Mouse (Mus musculus): Measurements from ENCODE around the gene Nme4. TPM values are rescaled to one million over a fixed set of nuclear protein-coding genes. Genes with fewer than 3 reads are reported as not detected.
"Not testable (repeated sequence)": the region's sequence is repeated elsewhere in the genome, so short reads cannot be mapped to it uniquely, and the experiment has no call there.

The Nme4 gene
- polyA plus RNA-seq, 1 experiment from 2014 or later, result 87.1 TPM

- Histone ChIP-seq H3K36me3 (no peaks in the 10 kb centered on the region), H3K27ac (replicated peaks) (no peak within 1 kb of the TSS), H3K4me3 (replicated peaks) (peak within 1 kb of the TSS; percentile 58), H3K9ac (peak within 1 kb of the TSS; percentile 42; the same call in 1 of the 2 replicates), H3K9me3 (replicated peaks) (no peaks in the 10 kb centered on the region), H3K4me1 (peaks cover 12% of the 10 kb centered on the region), H3K27me3 (peaks cover 83% of the 10 kb centered on the region), H3K4me2 (replicated peaks) (peak within 1 kb of the TSS; percentile 96)
- under 1% methylated on average over 71 of the region's 75 CpGs for WGBS
- peak; percentile 52 for ATAC-seq (ENCODE audit: insufficient number of reproducible peaks, low FRiP score, low TSS enrichment, low read depth)
These were observed 18.0 kb upstream of the Nme4 start, which contains the start of gene Tmem8 for GRCm38 (mm10) chr17:26113181-26113948. Gene Tmem8 (plus strand): TSS chr17:26113299.

- H3K27ac ChIP-seq (replicated peaks), result no peak overlapping the region
- H3K4me1 ChIP-seq, result peaks cover 12% of the 10 kb centered on the region
- no peak overlapping the region for H3K9ac ChIP-seq
- 14% methylated on average over 14 of the region's 14 CpGs for WGBS
- peaks cover 77% of the 10 kb centered on the region for H3K27me3 ChIP-seq
- H3K4me2 ChIP-seq (replicated peaks), result peak overlapping the region; percentile 96
- no peak for ATAC-seq (ENCODE audit: insufficient number of reproducible peaks, low FRiP score, low TSS enrichment, low read depth)
- H3K4me3 ChIP-seq (replicated peaks), result peak overlapping the region; percentile 58
- no peaks in the 10 kb centered on the region for H3K36me3 ChIP-seq
- no peaks in the 10 kb centered on the region for H3K9me3 ChIP-seq (replicated peaks)
These were observed 17.3 kb upstream of the Nme4 start for GRCm38 (mm10) chr17:26112751-26113150.

GRCm38 (mm10) chr17:26111722-26112121, 16.3 kb upstream of the Nme4 start:
- Histone ChIP-seq H3K4me1 (peaks cover 12% of the 10 kb centered on the region), H3K9ac (no peak overlapping the region), H3K9me3 (replicated peaks) (no peaks in the 10 kb centered on the region), H3K27me3 (peaks cover 67% of the 10 kb centered on the region), H3K4me3 (replicated peaks) (no peak overlapping the region), H3K36me3 (no peaks in the 10 kb centered on the region), H3K27ac (replicated peaks) (no peak overlapping the region), H3K4me2 (replicated peaks) (no peak overlapping the region)
- 21% methylated on average over 4 of the region's 4 CpGs for WGBS
- no peak for ATAC-seq (ENCODE audit: insufficient number of reproducible peaks, low FRiP score, low TSS enrichment, low read depth)

GRCm38 (mm10) chr17:26111024-26111423, 15.6 kb upstream of the Nme4 start:
- ATAC-seq (ENCODE audit: insufficient number of reproducible peaks, low FRiP score, low TSS enrichment, low read depth), result no peak
- H3K9ac ChIP-seq, result no peak overlapping the region
- WGBS, result 3% methylated on average over 4 of the region's 4 CpGs

GRCm38 (mm10) chr17:26110156-26110555, 14.8 kb upstream of the Nme4 start:
- H3K4me1 ChIP-seq, result peaks cover 12% of the 10 kb centered on the region
- no peak overlapping the region for H3K27ac ChIP-seq (replicated peaks)
- 25% methylated on average over 4 of the region's 4 CpGs for WGBS
- H3K36me3 ChIP-seq, result no peaks in the 10 kb centered on the region
- H3K4me2 ChIP-seq (replicated peaks), result no peak overlapping the region
- ATAC-seq (ENCODE audit: insufficient number of reproducible peaks, low FRiP score, low TSS enrichment, low read depth), result no peak
- H3K27me3 ChIP-seq, result peaks cover 52% of the 10 kb centered on the region
- no peak overlapping the region for H3K4me3 ChIP-seq (replicated peaks)
- no peaks in the 10 kb centered on the region for H3K9me3 ChIP-seq (replicated peaks)
- H3K9ac ChIP-seq, result no peak overlapping the region

More at GRCm38 (mm10) chr17:26111024-26111423, 15.6 kb upstream of the Nme4 start:
- Histone ChIP-seq H3K4me1 (peaks cover 12% of the 10 kb centered on the region), H3K4me3 (replicated peaks) (no peak overlapping the region), H3K27me3 (peaks cover 61% of the 10 kb centered on the region), H3K36me3 (no peaks in the 10 kb centered on the region), H3K27ac (replicated peaks) (no peak overlapping the region), H3K4me2 (replicated peaks) (no peak overlapping the region), H3K9me3 (replicated peaks) (no peaks in the 10 kb centered on the region)

- Histone ChIP-seq H3K4me2 (replicated peaks) (no peak overlapping the region), H3K4me1 (no peaks in the 10 kb centered on the region), H3K9me3 (replicated peaks) (no peaks in the 10 kb centered on the region), H3K36me3 (no peaks in the 10 kb centered on the region), H3K9ac (no peak overlapping the region), H3K27me3 (peaks cover 7% of the 10 kb centered on the region), H3K4me3 (replicated peaks) (no peak overlapping the region), H3K27ac (replicated peaks) (no peak overlapping the region)
- 52% methylated on average over 4 of the region's 4 CpGs for WGBS
- ATAC-seq (ENCODE audit: insufficient number of reproducible peaks, low FRiP score, low TSS enrichment, low read depth), result no peak
These were observed 10.2 kb upstream of the Nme4 start for GRCm38 (mm10) chr17:26105619-26106018.

- 35% methylated on average over 4 of the region's 4 CpGs for WGBS
- H3K27ac ChIP-seq (replicated peaks), result no peak overlapping the region
- no peak overlapping the region for H3K9ac ChIP-seq
- H3K4me2 ChIP-seq (replicated peaks), result no peak overlapping the region
- H3K9me3 ChIP-seq (replicated peaks), result no peaks in the 10 kb centered on the region
- no peaks in the 10 kb centered on the region for H3K4me1 ChIP-seq
- no peak for ATAC-seq (ENCODE audit: insufficient number of reproducible peaks, low FRiP score, low TSS enrichment, low read depth)
- H3K4me3 ChIP-seq (replicated peaks), result no peak overlapping the region
- H3K27me3 ChIP-seq, result no peaks in the 10 kb centered on the region
- no peaks in the 10 kb centered on the region for H3K36me3 ChIP-seq
These were observed 6.1 kb upstream of the Nme4 start for GRCm38 (mm10) chr17:26101478-26101877.

- Histone ChIP-seq H3K36me3 (no peaks in the 10 kb centered on the region), H3K4me1 (peaks cover 5% of the 10 kb centered on the region; the same call in 1 of the 2 replicates), H3K27me3 (no peaks in the 10 kb centered on the region), H3K4me2 (replicated peaks) (no peak overlapping the region), H3K4me3 (replicated peaks) (no peak overlapping the region), H3K27ac (replicated peaks) (no peak overlapping the region), H3K9ac (no peak overlapping the region), H3K9me3 (replicated peaks) (no peaks in the 10 kb centered on the region)
- no peak for ATAC-seq (ENCODE audit: insufficient number of reproducible peaks, low FRiP score, low TSS enrichment, low read depth)
- 31% methylated on average over 2 of the region's 2 CpGs for WGBS
These were observed 4.8 kb upstream of the Nme4 start for GRCm38 (mm10) chr17:26100166-26100565.

GRCm38 (mm10) chr17:26099316-26099715, 3.9 kb upstream of the Nme4 start:
- not testable (repeated sequence) for H3K27me3 ChIP-seq; H3K9me3 ChIP-seq (replicated peaks); H3K4me3 ChIP-seq (replicated peaks); H3K36me3 ChIP-seq; H3K9ac ChIP-seq; H3K27ac ChIP-seq (replicated peaks); H3K4me2 ChIP-seq (replicated peaks); ATAC-seq (ENCODE audit: insufficient number of reproducible peaks, low FRiP score, low TSS enrichment, low read depth)
- peaks cover 14% of the 10 kb centered on the region for H3K4me1 ChIP-seq
- 55% methylated on average over 3 of the region's 3 CpGs for WGBS

- Histone ChIP-seq H3K27ac (replicated peaks) (no peak overlapping the region), H3K4me1 (peaks cover 15% of the 10 kb centered on the region), H3K27me3 (no peaks in the 10 kb centered on the region), H3K4me3 (replicated peaks) (no peak overlapping the region), H3K9me3 (replicated peaks) (no peaks in the 10 kb centered on the region), H3K9ac (no peak overlapping the region), H3K36me3 (no peaks in the 10 kb centered on the region), H3K4me2 (replicated peaks) (no peak overlapping the region)
- no peak for ATAC-seq (ENCODE audit: insufficient number of reproducible peaks, low FRiP score, low TSS enrichment, low read depth)
- 89% methylated on average over 7 of the region's 7 CpGs for WGBS
These were observed 3.1 kb upstream of the Nme4 start for GRCm38 (mm10) chr17:26098461-26098860.

- peak overlapping the region; percentile 74 for H3K9ac ChIP-seq
- H3K4me2 ChIP-seq (replicated peaks), result peak overlapping the region; percentile 85
- H3K27me3 ChIP-seq, result no peaks in the 10 kb centered on the region
- H3K4me3 ChIP-seq (replicated peaks), result peak overlapping the region; percentile 72
- H3K36me3 ChIP-seq, result no peaks in the 10 kb centered on the region; the same call in 1 of the 2 replicates
- peaks cover 18% of the 10 kb centered on the region for H3K4me1 ChIP-seq
- H3K27ac ChIP-seq (replicated peaks), result peak overlapping the region; percentile 71
- 20% methylated on average over 9 of the region's 9 CpGs for WGBS
- ATAC-seq (ENCODE audit: insufficient number of reproducible peaks, low FRiP score, low TSS enrichment, low read depth), result no peak
- H3K9me3 ChIP-seq (replicated peaks), result no peaks in the 10 kb centered on the region
These were observed 781 bp downstream of the Nme4 start for GRCm38 (mm10) chr17:26094531-26095110.
